Mouse (Mus musculus): ENCODE data around the gene Gm14548. TPM values are rescaled to one million over a fixed set of nuclear protein-coding genes. Genes with fewer than 3 reads are reported as not detected.

The Gm14548 gene
- not detected for polyA plus RNA-seq (2014; fragmentation: Illumina TruSeq; extraction: RNeasy Lipid Tissue Mini Kit (QIAGEN cat#74804); ENCODE audit: low read depth, low replicate concordance)

GRCm38 (mm10) chr7:3898036-3898590 lies at the start of gene Gm14548:
Gene Gm14548, minus strand, starts transcription at chr7:3898120.

GRCm38 (mm10) chr7:3915387-3915786 lies 17.5 kb upstream of the Gm14548 start, which contains the start of gene Lilra6:
Gene Lilra6, minus strand, starts transcription at chr7:3915503.

GRCm38 (mm10) chr7:3844951-3845350 lies 53.0 kb downstream of the Gm14548 start, which contains the start of gene Pira2:
Gene Pira2, minus strand, starts transcription at chr7:3845051.

Other genes with a start within 250 kb of the Gm14548 start
- gene Leng1, start 232.3 kb downstream of the Gm14548 start, polyA plus RNA-seq (2014; fragmentation: Illumina TruSeq; extraction: RNeasy Lipid Tissue Mini Kit (QIAGEN cat#74804); ENCODE audit: low read depth, low replicate concordance): 6.0 TPM
- 7.2 TPM for gene Tmc4, start 220.6 kb downstream of the Gm14548 start, polyA plus RNA-seq (2014; fragmentation: Illumina TruSeq; extraction: RNeasy Lipid Tissue Mini Kit (QIAGEN cat#74804); ENCODE audit: low read depth, low replicate concordance)
- 9.3 TPM for gene Tsen34, start 205.3 kb downstream of the Gm14548 start, polyA plus RNA-seq (2014; fragmentation: Illumina TruSeq; extraction: RNeasy Lipid Tissue Mini Kit (QIAGEN cat#74804); ENCODE audit: low read depth, low replicate concordance)
- gene Mboat7, start 204.6 kb downstream of the Gm14548 start, polyA plus RNA-seq (2014; fragmentation: Illumina TruSeq; extraction: RNeasy Lipid Tissue Mini Kit (QIAGEN cat#74804); ENCODE audit: low read depth, low replicate concordance): 61.1 TPM
- gene Rps9, start 194.1 kb downstream of the Gm14548 start, polyA plus RNA-seq (2014; fragmentation: Illumina TruSeq; extraction: RNeasy Lipid Tissue Mini Kit (QIAGEN cat#74804); ENCODE audit: low read depth, low replicate concordance): 11.8 TPM
- gene Pirb, start 177.7 kb downstream of the Gm14548 start, polyA plus RNA-seq (2014; fragmentation: Illumina TruSeq; extraction: RNeasy Lipid Tissue Mini Kit (QIAGEN cat#74804); ENCODE audit: low read depth, low replicate concordance): 2.7 TPM
- not detected for gene Gm15448, start 72.4 kb downstream of the Gm14548 start, polyA plus RNA-seq (2014; fragmentation: Illumina TruSeq; extraction: RNeasy Lipid Tissue Mini Kit (QIAGEN cat#74804); ENCODE audit: low read depth, low replicate concordance)
- gene Pira2, start 53.1 kb downstream of the Gm14548 start, polyA plus RNA-seq (2014; fragmentation: Illumina TruSeq; extraction: RNeasy Lipid Tissue Mini Kit (QIAGEN cat#74804); ENCODE audit: low read depth, low replicate concordance): 0.58 TPM
- gene Lilra6, start 17.4 kb upstream of the Gm14548 start, polyA plus RNA-seq (2014; fragmentation: Illumina TruSeq; extraction: RNeasy Lipid Tissue Mini Kit (QIAGEN cat#74804); ENCODE audit: low read depth, low replicate concordance): not detected
- 7.4 TPM for gene Lair1, start 165.1 kb upstream of the Gm14548 start, polyA plus RNA-seq (2014; fragmentation: Illumina TruSeq; extraction: RNeasy Lipid Tissue Mini Kit (QIAGEN cat#74804); ENCODE audit: low read depth, low replicate concordance)
- gene Ttyh1, start 221.3 kb upstream of the Gm14548 start, polyA plus RNA-seq (2014; fragmentation: Illumina TruSeq; extraction: RNeasy Lipid Tissue Mini Kit (QIAGEN cat#74804); ENCODE audit: low read depth, low replicate concordance): 1.9 TPM
- 21.6 TPM for gene Leng8, start 238.9 kb upstream of the Gm14548 start, polyA plus RNA-seq (2014; fragmentation: Illumina TruSeq; extraction: RNeasy Lipid Tissue Mini Kit (QIAGEN cat#74804); ENCODE audit: low read depth, low replicate concordance)

All from adrenal gland, adult 10 weeks (tissue).